In genomic region chr17:15895968-15896367, GRCm38 (mm10) we compare ENCODE assay signal across 14 mouse cellular contexts.
DNase-seq lines count a peak whose midpoint lies in the region; ATAC-seq and TF ChIP-seq lines count a peak whose summit lies in the region.
"Had no signal": no experiment of that assay in that cellular context is flagged by ENCODE, and none has a peak within 500 bp of the region (broad histone marks: within the 10 kb centered on the region; RNA-seq: fewer than 3 reads in every experiment).

No protein-coding gene starts in this region.

- 13% methylated on average over 3 of the region's 3 CpGs for WGBS in forebrain, embryonic 10.5 days
- WGBS in forebrain, postnatal 0 days, result 13% methylated on average over 3 of the region's 3 CpGs
- 29% methylated on average over 3 of the region's 3 CpGs for WGBS in hindbrain, embryonic 11.5 days
- WGBS in kidney, embryonic 15.5 days, result 35% methylated on average over 3 of the region's 3 CpGs
- 12% methylated on average over 3 of the region's 3 CpGs for WGBS in neural tube, embryonic 14.5 days

- H3K9ac ChIP-seq in forebrain, postnatal 0 days, result no peak overlapping the region
- no peak overlapping the region for H3K9ac ChIP-seq in hindbrain, embryonic 11.5 days (ENCODE audit: low read depth, low read length)
- H3K9ac ChIP-seq in kidney, embryonic 15.5 days, result no peak overlapping the region
- no peak overlapping the region for H3K9ac ChIP-seq in neural tube, embryonic 14.5 days (replicated peaks; ENCODE audit: low read depth, low read length)
- H3K9ac ChIP-seq: embryonic facial prominence, embryonic 12.5 days; liver, embryonic 13.5 days had no signal

- H3K27me3 ChIP-seq in forebrain, embryonic 10.5 days (ENCODE audit: poor library complexity, severe bottlenecking), result no peaks in the 10 kb centered on the region
- H3K27me3 ChIP-seq in forebrain, postnatal 0 days (ENCODE audit: insufficient read depth, low read length), result no peaks in the 10 kb centered on the region
- H3K27me3 ChIP-seq in hindbrain, embryonic 11.5 days (ENCODE audit: control insufficient read depth, insufficient read depth, low read length), result no peaks in the 10 kb centered on the region
- H3K27me3 ChIP-seq in kidney, embryonic 15.5 days, result no peaks in the 10 kb centered on the region
- H3K27me3 ChIP-seq in neural tube, embryonic 14.5 days (ENCODE audit: control insufficient read depth, insufficient read depth, low read length), result no peaks in the 10 kb centered on the region
- H3K27me3 ChIP-seq: embryonic facial prominence, embryonic 12.5 days; liver, embryonic 13.5 days had no signal

- no peaks in the 10 kb centered on the region for H3K9me3 ChIP-seq in forebrain, embryonic 10.5 days
- H3K9me3 ChIP-seq in forebrain, postnatal 0 days (ENCODE audit: low read length), result no peaks in the 10 kb centered on the region
- H3K9me3 ChIP-seq in hindbrain, embryonic 11.5 days (ENCODE audit: control insufficient read depth, low read length), result no peaks in the 10 kb centered on the region
- H3K9me3 ChIP-seq in kidney, embryonic 15.5 days (replicated peaks), result no peaks in the 10 kb centered on the region
- H3K9me3 ChIP-seq in neural tube, embryonic 14.5 days (ENCODE audit: control insufficient read depth, low read length), result no peaks in the 10 kb centered on the region
- H3K9me3 ChIP-seq: embryonic facial prominence, embryonic 12.5 days; liver, embryonic 13.5 days had no signal

- ATAC-seq in forebrain, postnatal 0 days, result no peak
- ATAC-seq in hindbrain, embryonic 11.5 days (ENCODE audit: low FRiP score), result peak; percentile 79
- peak; percentile 96 for ATAC-seq in kidney, embryonic 15.5 days (replicated peaks; ENCODE audit: low FRiP score)
- ATAC-seq in neural tube, embryonic 14.5 days (ENCODE audit: low read depth), result peak; percentile 49; the same call in 1 of the 2 replicates

- no peak overlapping the region for H3K4me3 ChIP-seq in forebrain, embryonic 10.5 days
- H3K4me3 ChIP-seq in forebrain, postnatal 0 days (ENCODE audit: low read depth, low read length), result no peak overlapping the region
- H3K4me3 ChIP-seq in hindbrain, embryonic 11.5 days (ENCODE audit: low read depth, low read length), result no peak overlapping the region
- H3K4me3 ChIP-seq in kidney, embryonic 15.5 days (replicated peaks), result no peak overlapping the region
- no peak overlapping the region for H3K4me3 ChIP-seq in neural tube, embryonic 14.5 days (ENCODE audit: low read depth, low read length)
- H3K4me3 ChIP-seq: embryonic facial prominence, embryonic 12.5 days; left cerebral cortex, adult 2 months; liver, embryonic 13.5 days had no signal

- no peak overlapping the region for H3K27ac ChIP-seq in forebrain, embryonic 10.5 days
- H3K27ac ChIP-seq in forebrain, postnatal 0 days (ENCODE audit: low read depth, low read length), result no peak overlapping the region
- 0 out of 2 replicates have a peak overlapping the region, but pooled peaks have one; percentile 17 for H3K27ac ChIP-seq in hindbrain, embryonic 11.5 days (ENCODE audit: low read depth, low read length)
- H3K27ac ChIP-seq in kidney, embryonic 15.5 days, result no peak overlapping the region
- 0 out of 2 replicates have a peak overlapping the region, but pooled peaks have one; percentile 7 for H3K27ac ChIP-seq in neural tube, embryonic 14.5 days (ENCODE audit: low read depth, low read length)
- H3K27ac ChIP-seq: embryonic facial prominence, embryonic 12.5 days; left cerebral cortex, adult 2 months; liver, embryonic 13.5 days had no signal

- peaks cover 11% of the 10 kb centered on the region for H3K4me1 ChIP-seq in forebrain, embryonic 10.5 days
- H3K4me1 ChIP-seq in forebrain, postnatal 0 days (ENCODE audit: insufficient read depth), result no peaks in the 10 kb centered on the region
- H3K4me1 ChIP-seq in hindbrain, embryonic 11.5 days (replicated peaks; ENCODE audit: control insufficient read depth, insufficient read depth, low read length), result no peaks in the 10 kb centered on the region; the same call in 1 of the 2 replicates
- no peaks in the 10 kb centered on the region for H3K4me1 ChIP-seq in kidney, embryonic 15.5 days
- no peaks in the 10 kb centered on the region for H3K4me1 ChIP-seq in neural tube, embryonic 14.5 days (ENCODE audit: control insufficient read depth, insufficient read depth, low read length)
- H3K4me1 ChIP-seq: embryonic facial prominence, embryonic 12.5 days; liver, embryonic 13.5 days had no signal

- H3K36me3 ChIP-seq in forebrain, embryonic 10.5 days (replicated peaks), result no peaks in the 10 kb centered on the region
- H3K36me3 ChIP-seq in forebrain, postnatal 0 days (ENCODE audit: insufficient read depth), result no peaks in the 10 kb centered on the region
- H3K36me3 ChIP-seq in hindbrain, embryonic 11.5 days (ENCODE audit: control insufficient read depth, insufficient read depth, low read length), result no peaks in the 10 kb centered on the region
- no peaks in the 10 kb centered on the region for H3K36me3 ChIP-seq in kidney, embryonic 15.5 days
- H3K36me3 ChIP-seq in neural tube, embryonic 14.5 days (ENCODE audit: control insufficient read depth, insufficient read depth, low read length), result no peaks in the 10 kb centered on the region
- H3K36me3 ChIP-seq: embryonic facial prominence, embryonic 12.5 days; liver, embryonic 13.5 days had no signal

- no peak for TF ChIP-seq CTCF in forebrain, postnatal 0 days (IDR thresholded peaks at IDR 0.05; ENCODE audit: low read depth)

- H3K4me2 ChIP-seq in forebrain, postnatal 0 days (ENCODE audit: low read depth), result no peak overlapping the region
- no peak overlapping the region for H3K4me2 ChIP-seq in hindbrain, embryonic 11.5 days (replicated peaks; ENCODE audit: low read depth, low read length)
- no peak overlapping the region for H3K4me2 ChIP-seq in kidney, embryonic 15.5 days
- H3K4me2 ChIP-seq in neural tube, embryonic 14.5 days (ENCODE audit: low read depth, low read length), result no peak overlapping the region
- H3K4me2 ChIP-seq: embryonic facial prominence, embryonic 12.5 days; liver, embryonic 13.5 days had no signal

- DNase-seq in forebrain, embryonic 10.5 days (ENCODE audit: extremely low spot score, low spot score), result peak; percentile 16
- DNase-seq in forebrain, postnatal 0 days, result no peak
- DNase-seq in hindbrain, embryonic 11.5 days (ENCODE audit: low spot score), result peak; percentile 31
- DNase-seq in urinary bladder, adult 2 months (ENCODE audit: low spot score), result no peak
- no peak for DNase-seq in layer of hippocampus, adult 11-12 months (ENCODE audit: low spot score)
- DNase-seq in cerebellum, adult 8-10 months, result no peak
- DNase-seq: B cell, adult 2 months; liver, embryonic 13.5 days; lung, postnatal 36 days; right cerebral cortex, postnatal 14 days had no signal

Comparison
In these comparisons a context has a peak if more than half of its experiments do, and no peak if none do; other contexts are left out.
1. DNase-seq: peak in forebrain, embryonic 10.5 days (single experiment) and hindbrain, embryonic 11.5 days (single experiment); none in forebrain, postnatal 0 days (single experiment), urinary bladder, adult 2 months (single experiment), layer of hippocampus, adult 11-12 months (single experiment) and cerebellum, adult 8-10 months (single experiment).
2. H3K27ac ChIP-seq: peak in hindbrain, embryonic 11.5 days (single experiment) and neural tube, embryonic 14.5 days (single experiment); none in forebrain, embryonic 10.5 days (single experiment), forebrain, postnatal 0 days (single experiment) and kidney, embryonic 15.5 days (single experiment).